Mouse (Mus musculus): ENCODE results near the gene Pdhx. TPM values are rescaled to one million over a fixed set of nuclear protein-coding genes. Genes with fewer than 3 reads are reported as not detected.

The Pdhx gene
- total and polyA plus RNA-seq, 2 experiments from 2014 or later: 53.2 to 66.3 TPM

GRCm38 (mm10) chr2:102992405-102992804, 80.9 kb downstream of the Pdhx start:
- Histone ChIP-seq H3K9ac (replicated peaks; ENCODE audit: low read length, poor library complexity, severe bottlenecking) (no peak overlapping the region), H3K27ac (ENCODE audit: low read depth, low read length) (no peak overlapping the region), H3K4me2 (ENCODE audit: low read depth, low read length, poor library complexity, severe bottlenecking) (no peak overlapping the region), H3K4me3 (ENCODE audit: low read depth, low read length) (no peak overlapping the region), H3K36me3 (ENCODE audit: insufficient read depth, low read length) (no peaks in the 10 kb centered on the region), H3K27me3 (ENCODE audit: insufficient read depth, low read length) (no peaks in the 10 kb centered on the region), H3K4me1 (ENCODE audit: insufficient read depth, low read length) (no peaks in the 10 kb centered on the region), H3K9me3 (ENCODE audit: low read length) (no peaks in the 10 kb centered on the region)
- DNase-seq (ENCODE audit: low spot score) (no peak), ATAC-seq (ENCODE audit: low FRiP score) (no peak)
- whole genome bisulfite sequencing: 89% methylated on average over 6 of the region's 6 CpGs
- TF ChIP-seq CTCF (IDR thresholded peaks at IDR 0.05): no peak

DNA sequence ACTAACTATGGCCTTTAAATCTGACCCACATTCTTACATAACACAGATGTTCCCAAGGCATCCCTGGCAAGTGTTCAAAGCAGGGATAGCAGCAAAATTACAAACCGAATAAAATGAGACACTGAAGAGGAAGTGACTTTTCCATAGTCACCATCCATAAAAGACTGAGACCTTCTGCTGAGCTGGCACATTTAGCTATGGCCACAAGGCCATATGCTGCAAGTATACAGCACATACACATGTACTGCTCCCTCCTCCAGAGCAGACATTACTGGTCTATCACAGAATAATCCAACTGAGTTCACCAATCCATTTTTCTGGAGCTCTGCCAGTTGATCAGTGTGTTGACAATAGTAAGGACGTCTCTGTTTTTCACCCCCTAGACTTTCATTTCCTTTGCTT, 83.0 kb downstream of the Pdhx start:
- Histone ChIP-seq H3K36me3 (ENCODE audit: insufficient read depth, low read length) (no peaks in the 10 kb centered on the region), H3K9ac (replicated peaks; ENCODE audit: low read length, poor library complexity, severe bottlenecking) (no peak overlapping the region), H3K27me3 (ENCODE audit: insufficient read depth, low read length) (no peaks in the 10 kb centered on the region), H3K4me3 (ENCODE audit: low read depth, low read length) (no peak overlapping the region), H3K4me1 (ENCODE audit: insufficient read depth, low read length) (no peaks in the 10 kb centered on the region), H3K4me2 (ENCODE audit: low read depth, low read length, poor library complexity, severe bottlenecking) (no peak overlapping the region), H3K9me3 (ENCODE audit: low read length) (no peaks in the 10 kb centered on the region), H3K27ac (ENCODE audit: low read depth, low read length) (no peak overlapping the region)
- TF ChIP-seq CTCF (IDR thresholded peaks at IDR 0.05): no peak
- 69% methylated on average over 2 of the region's 2 CpGs for WGBS
- DNase-seq (ENCODE audit: low spot score) (peak; percentile 12), ATAC-seq (ENCODE audit: low FRiP score) (no peak)

DNA sequence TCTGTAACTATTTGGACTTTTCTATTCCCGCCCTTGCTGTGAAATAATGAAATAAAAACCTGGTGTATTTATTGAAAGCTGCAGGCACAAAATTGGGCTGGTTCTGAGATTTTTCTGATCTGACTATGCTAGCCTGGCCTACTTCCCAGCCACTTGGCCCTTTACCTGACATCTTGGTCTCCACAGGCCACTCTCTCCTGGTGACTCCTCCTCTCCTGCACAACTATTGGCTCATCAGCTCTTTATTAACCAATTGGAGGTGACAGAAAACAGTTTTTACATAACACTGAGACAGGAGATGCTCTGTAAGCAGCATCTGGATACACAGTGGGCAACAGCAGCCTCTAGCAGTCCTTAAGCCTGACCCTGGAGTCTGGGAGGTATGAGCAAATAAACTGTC, 83.9 kb downstream of the Pdhx start:
- Histone ChIP-seq H3K27ac (ENCODE audit: low read depth, low read length) (no peak overlapping the region), H3K4me3 (ENCODE audit: low read depth, low read length) (no peak overlapping the region), H3K4me2 (ENCODE audit: low read depth, low read length, poor library complexity, severe bottlenecking) (no peak overlapping the region), H3K4me1 (ENCODE audit: insufficient read depth, low read length) (no peaks in the 10 kb centered on the region), H3K9ac (replicated peaks; ENCODE audit: low read length, poor library complexity, severe bottlenecking) (no peak overlapping the region), H3K36me3 (ENCODE audit: insufficient read depth, low read length) (no peaks in the 10 kb centered on the region), H3K27me3 (ENCODE audit: insufficient read depth, low read length) (no peaks in the 10 kb centered on the region), H3K9me3 (ENCODE audit: low read length) (no peaks in the 10 kb centered on the region)
- ATAC-seq (ENCODE audit: low FRiP score) (no peak), DNase-seq (ENCODE audit: low spot score) (no peak)
- 85% methylated on average over 1 of the region's 1 CpGs for WGBS
- no peak for TF ChIP-seq CTCF (IDR thresholded peaks at IDR 0.05)

GRCm38 (mm10) chr2:102987708-102988010, 85.7 kb downstream of the Pdhx start:
- no peak overlapping the region for H3K9ac ChIP-seq (replicated peaks; ENCODE audit: low read length, poor library complexity, severe bottlenecking)
- ATAC-seq (ENCODE audit: low FRiP score) (no peak), DNase-seq (ENCODE audit: low spot score) (no peak)
- H3K27me3 ChIP-seq (ENCODE audit: insufficient read depth, low read length): no peaks in the 10 kb centered on the region
- 95% methylated on average over 4 of the region's 4 CpGs for WGBS
- no peaks in the 10 kb centered on the region for H3K36me3 ChIP-seq (ENCODE audit: insufficient read depth, low read length)
- H3K4me1 ChIP-seq (ENCODE audit: insufficient read depth, low read length): no peaks in the 10 kb centered on the region
- no peak overlapping the region for H3K4me3 ChIP-seq (ENCODE audit: low read depth, low read length)
- no peak for TF ChIP-seq CTCF (IDR thresholded peaks at IDR 0.05)
- H3K9me3 ChIP-seq (ENCODE audit: low read length): no peaks in the 10 kb centered on the region
- no peak overlapping the region for H3K4me2 ChIP-seq (ENCODE audit: low read depth, low read length, poor library complexity, severe bottlenecking)
- no peak overlapping the region for H3K27ac ChIP-seq (ENCODE audit: low read depth, low read length)

DNA sequence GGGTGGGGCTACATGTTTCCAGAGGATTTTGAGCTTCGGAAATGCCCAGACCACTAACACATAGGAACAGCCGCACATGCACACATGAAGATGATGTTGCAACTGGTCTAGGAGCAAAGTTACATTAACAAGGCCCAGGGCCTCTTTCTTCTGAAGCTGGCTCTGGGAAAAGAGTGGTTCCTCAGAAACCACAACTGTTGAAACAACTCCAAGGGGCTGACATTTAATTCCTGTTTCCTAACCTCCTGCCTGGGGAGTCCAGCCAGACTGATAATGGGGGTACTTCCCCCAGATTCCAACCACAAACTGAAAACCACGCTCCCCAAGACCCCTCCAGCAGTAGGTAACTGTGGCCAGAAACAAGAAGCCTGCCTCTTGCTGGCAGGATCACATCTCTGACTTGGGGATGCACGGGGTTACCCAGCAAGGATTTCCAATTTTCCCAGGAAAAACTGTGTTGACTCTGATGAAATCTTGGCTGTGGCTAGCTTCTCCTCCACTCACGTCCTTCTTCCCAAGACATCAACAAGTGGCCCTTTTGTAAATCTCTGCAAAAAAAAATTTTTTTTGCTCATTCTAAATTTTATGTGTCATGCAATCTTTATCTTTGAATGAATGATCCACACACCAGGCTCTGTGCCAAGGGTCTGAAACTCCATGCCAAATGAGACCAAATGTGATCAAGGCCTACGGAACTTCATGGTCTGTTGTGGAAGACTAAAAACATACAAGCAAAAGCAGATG, 86.2 kb downstream of the Pdhx start:
- DNase-seq (ENCODE audit: low spot score): no peak
- Histone ChIP-seq H3K27me3 (ENCODE audit: insufficient read depth, low read length) (no peaks in the 10 kb centered on the region), H3K27ac (ENCODE audit: low read depth, low read length) (no peak overlapping the region), H3K4me2 (ENCODE audit: low read depth, low read length, poor library complexity, severe bottlenecking) (no peak overlapping the region), H3K9ac (replicated peaks; ENCODE audit: low read length, poor library complexity, severe bottlenecking) (no peak overlapping the region), H3K4me1 (ENCODE audit: insufficient read depth, low read length) (no peaks in the 10 kb centered on the region), H3K36me3 (ENCODE audit: insufficient read depth, low read length) (no peaks in the 10 kb centered on the region), H3K4me3 (ENCODE audit: low read depth, low read length) (no peak overlapping the region), H3K9me3 (ENCODE audit: low read length) (no peaks in the 10 kb centered on the region)
- WGBS: 85% methylated on average over 6 of the region's 6 CpGs
- TF ChIP-seq CTCF (IDR thresholded peaks at IDR 0.05): no peak
- no peak for ATAC-seq (ENCODE audit: low FRiP score)

GRCm38 (mm10) chr2:102986424-102986823, 86.9 kb downstream of the Pdhx start:
- Histone ChIP-seq H3K4me2 (ENCODE audit: low read depth, low read length, poor library complexity, severe bottlenecking) (no peak overlapping the region), H3K27me3 (ENCODE audit: insufficient read depth, low read length) (no peaks in the 10 kb centered on the region), H3K4me1 (ENCODE audit: insufficient read depth, low read length) (no peaks in the 10 kb centered on the region), H3K9me3 (ENCODE audit: low read length) (no peaks in the 10 kb centered on the region), H3K36me3 (ENCODE audit: insufficient read depth, low read length) (no peaks in the 10 kb centered on the region), H3K27ac (ENCODE audit: low read depth, low read length) (no peak overlapping the region), H3K9ac (replicated peaks; ENCODE audit: low read length, poor library complexity, severe bottlenecking) (no peak overlapping the region), H3K4me3 (ENCODE audit: low read depth, low read length) (no peak overlapping the region)
- 75% methylated on average over 3 of the region's 3 CpGs for WGBS
- DNase-seq (ENCODE audit: low spot score) (no peak), ATAC-seq (ENCODE audit: low FRiP score) (no peak)
- no peak for TF ChIP-seq CTCF (IDR thresholded peaks at IDR 0.05)

Data from midbrain, postnatal 0 days (tissue).